Mouse (Mus musculus) hindbrain, embryonic 16.5 days (tissue): ENCODE results near the gene Rhbdd1. TPM values are rescaled to one million over a fixed set of nuclear protein-coding genes. Genes with fewer than 3 reads are reported as not detected.

Source experiments
- ATAC-seq: fragments of 200-750 bp; cut with Nextera tagmentation; 2 replicates; pipeline ENCODE4 v1.8.0; 2017; ENCODE audit warnings: moderate TSS enrichment, moderate library complexity
- H3K27ac ChIP-seq: fragments of 300-500 bp; sonication (generic); 2 replicates; pipeline ENCODE4 v1.5.1; 2014; ENCODE audit warnings: low read depth, mild to moderate bottlenecking, control low read depth, low read length, moderate library complexity
- H3K27me3 ChIP-seq: fragments of 300-500 bp; sonication (generic); replicated peaks from 2 replicates; pipeline ENCODE4 v1.6.1; 2014; ENCODE audit warnings: low read length; ENCODE audit not compliant: control insufficient read depth, insufficient read depth
- H3K36me3 ChIP-seq: fragments of 300-500 bp; sonication (generic); 2 replicates; pipeline ENCODE4 v1.6.1; 2014; ENCODE audit warnings: mild to moderate bottlenecking, low read length, moderate library complexity, mixed read lengths; ENCODE audit not compliant: control insufficient read depth, insufficient read depth
- H3K4me1 ChIP-seq: fragments of 300-500 bp; sonication (generic); 2 replicates; pipeline ENCODE4 v1.6.1; 2014; ENCODE audit warnings: low read depth, low read length; ENCODE audit not compliant: control insufficient read depth, insufficient read depth
- H3K4me2 ChIP-seq: fragments of 300-500 bp; sonication (generic); 2 replicates; pipeline ENCODE4 v1.6.1; 2014; ENCODE audit warnings: mild to moderate bottlenecking, low read length, control low read depth, moderate library complexity
- H3K4me3 ChIP-seq: fragments of 300-500 bp; sonication (generic); 2 replicates; pipeline ENCODE4 v1.5.1; 2014; ENCODE audit warnings: mild to moderate bottlenecking, low read length, control low read depth, moderate library complexity
- H3K9ac ChIP-seq: fragments of 300-500 bp; sonication (generic); 2 replicates; pipeline ENCODE4 v1.6.1; 2014; ENCODE audit warnings: low read depth, mild to moderate bottlenecking, control low read depth, low read length, moderate library complexity
- H3K9me3 ChIP-seq: fragments of 300-500 bp; sonication (generic); 2 replicates; pipeline ENCODE4 v1.6.1; 2014; ENCODE audit warnings: mild to moderate bottlenecking, low read length, moderate library complexity; ENCODE audit not compliant: control insufficient read depth
- WGBS: fragments of 180-500 bp; shearing (Covaris S2); extraction: QIAGEN DNeasy Blood & Tissue Kit; methylation state at CpG from one replicate; pipeline ENCODE4 v1.1.7; 2014; 5-methylcytosine and 5-hydroxymethylcytosine counted together
- polyA plus RNA-seq: library from polyadenylated mRNA; unstranded; fragments of >200 nt; fragmentation: Nextera tagmentation; extraction: Ambion mirVana; gene quantifications from 2 replicates; pipeline ENCODE4 v1.2.1, GENCODE M21; 2015

Gene Rhbdd1
- polyA plus RNA-seq, 1 experiment from 2014 or later: 3.8 TPM

GRCm38 (mm10) chr1:82427729-82428128 is 111.5 kb downstream of the Rhbdd1 start:
- whole genome bisulfite sequencing: 88% methylated on average over 5 of the region's 5 CpGs
- Histone ChIP-seq H3K27ac (no peak overlapping the region), H3K9me3 (no peaks in the 10 kb centered on the region), H3K9ac (no peak overlapping the region), H3K36me3 (no peaks in the 10 kb centered on the region), H3K4me2 (no peak overlapping the region), H3K27me3 (no peaks in the 10 kb centered on the region), H3K4me1 (no peaks in the 10 kb centered on the region; the same call in 1 of the 2 replicates), H3K4me3 (no peak overlapping the region)
- ATAC-seq: no peak

- no peak overlapping the region for H3K9ac ChIP-seq
- H3K4me3 ChIP-seq: no peak overlapping the region
- no peaks in the 10 kb centered on the region for H3K27me3 ChIP-seq
- 63% methylated on average over 1 of the region's 1 CpGs for WGBS
- H3K36me3 ChIP-seq: no peaks in the 10 kb centered on the region
- peaks cover 2% of the 10 kb centered on the region; the same call in 1 of the 2 replicates for H3K4me1 ChIP-seq
- no peaks in the 10 kb centered on the region for H3K9me3 ChIP-seq
- no peak for ATAC-seq
- H3K4me2 ChIP-seq: no peak overlapping the region
- no peak overlapping the region for H3K27ac ChIP-seq
Measured at GRCm38 (mm10) chr1:82429061-82429460, 112.8 kb downstream of the Rhbdd1 start.

- H3K4me3 ChIP-seq: no peak overlapping the region
- WGBS: 62% methylated on average over 15 of the region's 15 CpGs
- no peaks in the 10 kb centered on the region for H3K36me3 ChIP-seq
- 0 out of 2 replicates have a peak overlapping the region, but pooled peaks have one; percentile 22 for H3K4me2 ChIP-seq
- H3K27ac ChIP-seq: no peak overlapping the region
- no peaks in the 10 kb centered on the region for H3K9me3 ChIP-seq
- peak; percentile 95 for ATAC-seq
- peaks cover 2% of the 10 kb centered on the region; the same call in 1 of the 2 replicates for H3K4me1 ChIP-seq
- H3K27me3 ChIP-seq: no peaks in the 10 kb centered on the region
- H3K9ac ChIP-seq: peak overlapping the region; percentile 25; the same call in 1 of the 2 replicates
Measured at GRCm38 (mm10) chr1:82432919-82433648, 116.8 kb downstream of the Rhbdd1 start.

GRCm38 (mm10) chr1:82433649-82434005 is 117.4 kb downstream of the Rhbdd1 start:
- Histone ChIP-seq H3K4me2 (no peak overlapping the region), H3K27me3 (no peaks in the 10 kb centered on the region), H3K9ac (no peak overlapping the region), H3K4me3 (no peak overlapping the region), H3K27ac (no peak overlapping the region), H3K9me3 (no peaks in the 10 kb centered on the region), H3K4me1 (peaks cover 2% of the 10 kb centered on the region; the same call in 1 of the 2 replicates), H3K36me3 (no peaks in the 10 kb centered on the region)
- WGBS: 76% methylated on average over 5 of the region's 5 CpGs
- no peak for ATAC-seq

- no peaks in the 10 kb centered on the region for H3K9me3 ChIP-seq
- no peaks in the 10 kb centered on the region for H3K36me3 ChIP-seq
- H3K4me2 ChIP-seq: no peak overlapping the region
- ATAC-seq: no peak
- WGBS: 59% methylated on average over 3 of the region's 3 CpGs
- no peak overlapping the region for H3K27ac ChIP-seq
- no peak overlapping the region for H3K4me3 ChIP-seq
- no peaks in the 10 kb centered on the region for H3K27me3 ChIP-seq
- H3K9ac ChIP-seq: no peak overlapping the region
- 0 out of 2 replicates have a peak, but pooled peaks cover 2% of the 10 kb centered on the region for H3K4me1 ChIP-seq
Measured at GRCm38 (mm10) chr1:82437273-82437672, 121.0 kb downstream of the Rhbdd1 start.

GRCm38 (mm10) chr1:82440123-82440522 is 123.9 kb downstream of the Rhbdd1 start:
- no peak for ATAC-seq
- no peak overlapping the region for H3K4me2 ChIP-seq
- no peaks in the 10 kb centered on the region for H3K9me3 ChIP-seq
- no peaks in the 10 kb centered on the region for H3K4me1 ChIP-seq
- no peak overlapping the region for H3K27ac ChIP-seq
- no peak overlapping the region for H3K9ac ChIP-seq
- H3K27me3 ChIP-seq: no peaks in the 10 kb centered on the region
- 60% methylated on average over 1 of the region's 1 CpGs for WGBS
- H3K36me3 ChIP-seq: no peaks in the 10 kb centered on the region
- no peak overlapping the region for H3K4me3 ChIP-seq

GRCm38 (mm10) chr1:82443517-82443916 is 127.3 kb downstream of the Rhbdd1 start:
- Histone ChIP-seq H3K27ac (no peak overlapping the region), H3K4me1 (no peaks in the 10 kb centered on the region), H3K36me3 (no peaks in the 10 kb centered on the region), H3K9ac (no peak overlapping the region), H3K4me2 (no peak overlapping the region), H3K4me3 (no peak overlapping the region), H3K9me3 (no peaks in the 10 kb centered on the region), H3K27me3 (no peaks in the 10 kb centered on the region)
- ATAC-seq: no peak
- 72% methylated on average over 4 of the region's 4 CpGs for WGBS

- 75% methylated on average over 7 of the region's 7 CpGs for WGBS
- H3K4me3 ChIP-seq: no peak overlapping the region
- H3K36me3 ChIP-seq: no peaks in the 10 kb centered on the region
- no peak overlapping the region for H3K9ac ChIP-seq
- no peak overlapping the region for H3K27ac ChIP-seq
- H3K4me1 ChIP-seq: no peaks in the 10 kb centered on the region
- H3K27me3 ChIP-seq: no peaks in the 10 kb centered on the region
- ATAC-seq: no peak
- no peaks in the 10 kb centered on the region for H3K9me3 ChIP-seq
- H3K4me2 ChIP-seq: no peak overlapping the region
Measured at GRCm38 (mm10) chr1:82446049-82446448, 129.8 kb downstream of the Rhbdd1 start.

- H3K36me3 ChIP-seq: no peaks in the 10 kb centered on the region
- H3K9me3 ChIP-seq: no peaks in the 10 kb centered on the region
- H3K4me2 ChIP-seq: no peak overlapping the region
- no peak overlapping the region for H3K4me3 ChIP-seq
- H3K9ac ChIP-seq: no peak overlapping the region
- WGBS: 93% methylated on average over 4 of the region's 4 CpGs
- 0 out of 2 replicates have a peak, but pooled peaks cover 2% of the 10 kb centered on the region for H3K4me1 ChIP-seq
- H3K27ac ChIP-seq: no peak overlapping the region
- no peaks in the 10 kb centered on the region for H3K27me3 ChIP-seq
- ATAC-seq: no peak
Measured at GRCm38 (mm10) chr1:82449851-82450250, 133.6 kb downstream of the Rhbdd1 start.
